Mouse (Mus musculus) testis, adult 2 months (tissue): Measurements from ENCODE around the gene Ssr2.

ENCODE experiments used
- CTCF ChIP-seq: fragments of 200-500 bp; IDR thresholded peaks from 2 replicates; pipeline ENCODE4 v1.5.1; 2012; ENCODE audit warnings: low read depth, mild to moderate bottlenecking, inconsistent platforms, low read length, moderate library complexity; ENCODE audit not compliant: control insufficient read depth, insufficient read depth, insufficient replicate concordance
- POLR2A ChIP-seq: fragments of 200-500 bp; IDR thresholded peaks from 2 replicates; pipeline ENCODE4 v1.6.1; 2012; ENCODE audit warnings: low read depth, mild to moderate bottlenecking, inconsistent platforms, low read length, moderate library complexity; ENCODE audit not compliant: control insufficient read depth

- no peak for TF ChIP-seq POLR2A
- TF ChIP-seq CTCF: no peak
Measured at GRCm38 (mm10) chr3:88556616-88557015, 19.1 kb upstream of the Ssr2 start.
